Mouse (Mus musculus) Patski (cell line): ENCODE results near the gene Pdcd11. TPM values are rescaled to one million over a fixed set of nuclear protein-coding genes. Genes with fewer than 3 reads are reported as not detected.
"Not testable (repeated sequence)": the region's sequence is repeated elsewhere in the genome, so short reads cannot be mapped to it uniquely, and the experiment has no call there.

Experiments used
- ATAC-seq: fragments of 100-300 bp; one replicate; pipeline ENCODE4 v1.8.0; 2021
- CTCF ChIA-PET: fragments of 350-600 bp; sonication (Branson Sonifier 250); formaldehyde crosslinking; loops from one replicate; lab custom pipeline; 2022; ENCODE audit warnings: inconsistent platforms; lab: Charles Lee
- POLR2A ChIA-PET: fragments of 350-600 bp; sonication (Branson Sonifier 250); formaldehyde crosslinking; loops from one replicate; lab custom pipeline; 2022; ENCODE audit warnings: antibody characterized with exemption, inconsistent platforms; lab: Charles Lee
- DNase-seq: peaks from one replicate; pipeline ENCODE4 v3.0.0-alpha.2; 2011; ENCODE audit warnings: low read depth, low spot score
- H3K27me3 ChIP-seq: fragments of 371-371 bp; one replicate; pipeline ENCODE4 v1.5.1; 2021
- CTCF ChIP-seq: fragments of 100-300 bp; IDR thresholded peaks from one replicate; pipeline ENCODE4 v1.5.1; 2021
- in situ Hi-C: fragments of 300-500 bp; cut with MboI; formaldehyde crosslinking; loops from 3 replicates; pipeline ENCODE4 v1.11.1; 2018; ENCODE audit warnings: low pct_unique_long_range_greater_than_20kb, mixed read lengths
- polyA plus RNA-seq: library from polyadenylated mRNA; unstranded; gene quantifications from one replicate; pipeline ENCODE4 v1.2.3, GENCODE M21; 2021

Gene Pdcd11
- polyA plus RNA-seq, 1 experiment from 2014 or later = 29.3 TPM

DNA sequence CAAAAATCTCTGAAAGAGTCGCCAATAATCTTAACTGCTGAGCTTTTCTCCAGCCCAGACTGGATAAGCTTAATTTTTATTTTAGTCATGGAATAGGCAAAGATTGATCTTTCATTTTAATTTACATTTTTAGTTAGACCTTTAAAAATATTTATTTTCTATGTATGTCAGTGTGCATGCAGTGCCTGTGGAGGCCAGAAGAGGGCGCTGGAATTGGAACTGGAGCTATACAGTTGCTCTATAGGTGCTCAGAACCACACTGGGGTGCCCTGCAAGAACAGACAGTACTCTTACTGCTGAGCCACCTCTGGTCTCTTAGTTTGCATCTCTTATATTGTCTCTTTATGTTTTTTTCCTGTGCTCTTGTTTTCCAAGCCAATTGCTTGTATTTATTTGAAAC is 32.2 kb downstream of the Pdcd11 start:
- in situ Hi-C loops = loop anchor here (5.0 kb wide), 1 partner anchor 44 kb away; no protein-coding TSS in a partner anchor
- POLR2A ChIA-PET = interaction anchor here (0.6 kb wide), 1 partner anchor 70 kb away, joined by 4 read pairs; no protein-coding TSS in a partner anchor
- ATAC-seq (no peak), DNase-seq (no peak)
- CTCF ChIA-PET = interaction anchor here (1.0 to 4.6 kb wide), 9 partner anchors 9 to 52 kb away, joined by 3 to 46 read pairs (median 4); no protein-coding TSS in a partner anchor
- no peak for TF ChIP-seq CTCF
- no peaks in the 10 kb centered on the region for H3K27me3 ChIP-seq

DNA sequence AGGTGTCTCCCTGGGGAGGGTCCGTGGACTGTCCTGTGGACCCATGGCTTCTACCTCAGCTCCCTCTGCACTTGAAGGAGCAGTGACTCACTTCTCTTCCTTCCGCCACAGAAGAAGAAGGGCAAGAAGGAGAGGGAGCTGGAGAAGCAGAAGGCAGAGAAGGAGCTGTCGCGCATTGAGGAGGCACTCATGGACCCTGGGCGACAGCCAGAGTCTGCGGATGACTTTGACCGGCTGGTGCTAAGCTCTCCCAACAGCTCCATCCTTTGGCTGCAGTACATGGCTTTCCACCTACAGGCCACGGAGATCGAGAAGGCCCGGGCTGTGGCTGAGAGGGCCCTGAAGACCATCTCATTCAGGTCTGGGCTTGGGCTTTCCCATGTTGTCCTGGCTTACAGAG is 37.6 kb downstream of the Pdcd11 start:
- POLR2A ChIA-PET = no interaction called here
- DNase-seq (no peak), ATAC-seq (no peak)
- no peak for TF ChIP-seq CTCF
- H3K27me3 ChIP-seq = no peaks in the 10 kb centered on the region
- in situ Hi-C loops = no loop called here
- CTCF ChIA-PET = interaction anchor here (1.1 kb wide), 1 partner anchor 39 kb away, joined by 3 read pairs; no protein-coding TSS in a partner anchor

DNA sequence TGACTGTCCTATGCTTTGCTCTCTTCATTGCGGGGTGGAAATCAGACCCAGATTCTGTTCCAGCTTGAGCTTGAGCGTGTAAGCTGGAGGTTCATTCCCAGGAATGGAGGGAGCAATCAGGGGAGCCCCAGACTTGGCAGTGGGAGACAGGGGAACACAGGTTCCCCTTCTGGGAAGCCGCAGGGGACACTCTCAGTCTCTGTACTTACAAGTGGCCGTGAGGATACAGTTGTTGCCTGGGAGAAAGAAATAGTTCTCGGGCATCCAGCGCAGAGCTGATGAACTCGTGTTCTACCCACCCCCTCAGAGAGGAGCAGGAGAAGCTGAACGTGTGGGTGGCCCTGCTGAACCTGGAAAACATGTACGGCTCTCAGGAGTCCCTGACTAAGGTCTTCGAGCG is 38.3 kb downstream of the Pdcd11 start:
- TF ChIP-seq CTCF = no peak
- in situ Hi-C loops = no loop called here
- ChIA-PET POLR2A (no interaction called here), CTCF (interaction anchor here (1.0 to 1.1 kb wide), 2 partner anchors 10 to 38 kb away, joined by 3 read pairs; no protein-coding TSS in a partner anchor)
- H3K27me3 ChIP-seq = no peaks in the 10 kb centered on the region
- no peak for ATAC-seq
- DNase-seq = no peak

DNA sequence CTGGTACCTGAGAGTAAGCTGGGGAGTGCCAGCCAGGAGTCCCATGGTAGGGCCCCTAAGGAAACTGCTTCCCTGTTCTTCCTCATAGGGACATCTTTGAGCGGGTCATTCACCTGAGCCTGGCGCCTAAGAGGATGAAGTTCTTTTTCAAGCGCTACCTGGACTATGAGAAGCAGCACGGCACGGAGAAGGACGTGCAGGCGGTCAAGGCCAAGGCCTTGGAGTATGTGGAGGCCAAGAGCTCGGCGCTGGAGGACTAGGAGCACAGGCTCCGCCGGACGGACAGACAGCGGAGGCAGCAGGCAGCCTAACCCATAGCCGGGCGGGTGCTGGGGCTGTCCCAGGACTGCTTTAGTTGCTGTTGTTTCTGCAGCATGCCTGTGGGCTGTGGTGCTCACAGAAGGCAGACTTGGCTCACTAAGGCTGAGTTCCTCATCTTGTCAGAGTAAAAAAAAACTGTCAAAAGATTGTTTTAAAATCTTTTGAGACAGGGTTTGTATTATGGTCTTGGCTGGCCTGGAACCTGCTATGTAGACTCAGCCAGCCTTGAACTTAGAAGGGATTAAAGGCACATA is 40.1 kb downstream of the Pdcd11 start:
- DNase-seq (no peak), ATAC-seq (no peak)
- ChIA-PET POLR2A (interaction anchor here (0.5 kb wide), 1 partner anchor 140 kb away, joined by 5 read pairs; no protein-coding TSS in a partner anchor), CTCF (interaction anchor here (0.9 to 2.7 kb wide), 3 partner anchors 10 to 38 kb away, joined by 3 to 9 read pairs (median 3); no protein-coding TSS in a partner anchor)
- in situ Hi-C loops = no loop called here
- TF ChIP-seq CTCF = no peak
- H3K27me3 ChIP-seq = no peaks in the 10 kb centered on the region

DNA sequence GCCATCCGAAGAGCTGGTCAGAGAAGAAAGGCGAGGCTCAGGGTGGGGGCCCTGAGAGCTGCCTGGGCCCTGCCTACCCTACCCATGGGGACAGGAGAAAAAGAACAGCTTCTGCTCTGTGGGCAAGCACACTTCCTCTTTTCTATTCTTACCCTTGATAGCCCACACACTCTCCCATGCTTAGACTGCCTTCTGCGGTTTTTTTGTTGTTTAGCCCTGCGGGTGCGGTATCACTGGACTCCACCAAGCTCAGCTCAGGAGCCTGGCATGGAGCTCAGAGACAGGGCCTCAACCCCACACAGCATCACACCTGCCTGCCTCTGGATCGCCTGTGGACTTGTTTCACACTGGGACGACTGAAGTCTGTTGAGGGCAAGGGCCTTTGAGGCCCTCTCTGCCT is 42.6 kb downstream of the Pdcd11 start:
- H3K27me3 ChIP-seq = no peaks in the 10 kb centered on the region
- CTCF ChIA-PET = interaction anchor here (1.6 to 2.8 kb wide), 2 partner anchors 12 to 36 kb away, joined by 5 to 8 read pairs; no protein-coding TSS in a partner anchor
- no peak for DNase-seq
- POLR2A ChIA-PET = no interaction called here
- no peak for ATAC-seq
- no peak for TF ChIP-seq CTCF
- in situ Hi-C loops = no loop called here

DNA sequence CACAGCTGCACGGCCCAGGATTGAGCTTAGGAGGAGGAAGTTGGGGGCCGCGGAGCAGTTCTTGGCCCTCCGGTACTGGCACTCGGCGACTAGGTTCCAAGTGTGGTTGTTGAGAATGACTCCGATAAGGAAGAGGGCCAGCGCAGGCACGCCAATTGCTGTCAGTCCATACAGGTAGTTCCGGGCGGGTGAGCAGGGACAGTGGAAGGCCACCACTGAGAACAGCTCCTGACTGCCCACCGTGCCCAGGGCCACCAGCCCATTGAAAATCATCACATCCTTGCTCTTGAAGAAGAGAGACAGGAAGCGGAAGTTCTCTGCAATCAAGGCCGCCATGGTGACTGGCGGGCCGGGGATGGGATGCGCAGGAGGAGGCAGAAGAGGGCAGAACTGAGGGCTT is 45.0 kb downstream of the Pdcd11 start:
- in situ Hi-C loops = no loop called here
- ATAC-seq (no peak), DNase-seq (no peak)
- ChIA-PET POLR2A (no interaction called here), CTCF (interaction anchor here (0.8 to 2.0 kb wide), 4 partner anchors 8 to 32 kb away, joined by 3 to 6 read pairs (median 3); partner anchors contain the start of gene Calhm1)
- no peak for TF ChIP-seq CTCF
- H3K27me3 ChIP-seq = no peaks in the 10 kb centered on the region

DNA sequence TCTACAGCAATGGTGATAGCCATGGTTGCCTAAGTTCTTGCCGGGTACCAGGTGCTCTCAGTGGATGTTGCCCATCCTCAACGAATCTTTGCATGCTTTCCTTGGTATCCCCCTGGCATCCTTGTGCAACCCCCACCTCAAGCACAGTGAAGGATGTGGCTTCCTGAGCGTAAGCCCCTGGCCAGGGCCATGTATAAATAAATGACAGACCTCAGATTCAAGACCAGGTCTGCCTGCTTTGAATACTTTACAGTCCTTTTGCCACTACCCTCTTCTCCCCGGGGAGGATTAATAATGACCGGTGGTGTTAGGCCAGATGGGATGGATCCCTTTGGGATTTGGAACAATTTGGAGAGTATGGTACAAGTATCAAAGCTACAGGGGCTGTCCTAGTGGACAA is 45.6 kb downstream of the Pdcd11 start:
- CTCF ChIA-PET = interaction anchor here (0.8 to 3.1 kb wide), 2 partner anchors 15 to 33 kb away, joined by 3 to 7 read pairs; no protein-coding TSS in a partner anchor

DNA sequence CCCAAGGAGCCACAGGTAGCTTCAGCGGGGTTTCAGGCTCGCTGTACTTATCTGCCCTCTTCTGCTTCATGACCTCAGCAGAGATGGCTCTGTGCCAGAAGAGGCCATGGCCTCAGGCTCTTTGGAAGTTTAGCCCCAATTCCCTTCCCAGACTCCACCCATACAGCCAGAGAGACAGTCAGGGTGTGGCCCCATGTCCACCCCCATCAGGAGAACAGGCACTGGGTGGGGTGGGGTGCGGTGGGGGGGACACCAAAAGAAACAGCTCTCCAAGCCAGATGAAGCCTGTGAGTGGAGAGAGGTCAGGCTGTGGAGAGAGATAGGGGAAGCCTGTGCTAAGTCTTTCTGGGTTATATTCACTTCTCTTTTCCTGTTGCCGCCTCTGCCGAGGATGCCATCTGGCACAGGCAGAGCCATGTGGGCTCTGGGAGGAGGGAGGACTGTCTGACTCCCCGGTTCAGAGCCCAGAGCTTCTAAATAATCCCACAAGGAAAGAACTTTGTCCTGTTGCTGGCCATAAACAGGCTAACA is 46.5 kb downstream of the Pdcd11 start:
- no peaks in the 10 kb centered on the region for H3K27me3 ChIP-seq
- POLR2A ChIA-PET = no interaction called here
- TF ChIP-seq CTCF = no peak
- ATAC-seq = no peak
- CTCF ChIA-PET = interaction anchor here (1.0 to 3.1 kb wide), 2 partner anchors 29 to 32 kb away, joined by 3 to 7 read pairs; no protein-coding TSS in a partner anchor
- no peak for DNase-seq
- in situ Hi-C loops = no loop called here

More for the DNA sequence above, 45.6 kb downstream of the Pdcd11 start:
- no peaks in the 10 kb centered on the region for H3K27me3 ChIP-seq
- in situ Hi-C loops = no loop called here
- ATAC-seq (no peak), DNase-seq (no peak)
- no peak for TF ChIP-seq CTCF
- POLR2A ChIA-PET = no interaction called here

DNA sequence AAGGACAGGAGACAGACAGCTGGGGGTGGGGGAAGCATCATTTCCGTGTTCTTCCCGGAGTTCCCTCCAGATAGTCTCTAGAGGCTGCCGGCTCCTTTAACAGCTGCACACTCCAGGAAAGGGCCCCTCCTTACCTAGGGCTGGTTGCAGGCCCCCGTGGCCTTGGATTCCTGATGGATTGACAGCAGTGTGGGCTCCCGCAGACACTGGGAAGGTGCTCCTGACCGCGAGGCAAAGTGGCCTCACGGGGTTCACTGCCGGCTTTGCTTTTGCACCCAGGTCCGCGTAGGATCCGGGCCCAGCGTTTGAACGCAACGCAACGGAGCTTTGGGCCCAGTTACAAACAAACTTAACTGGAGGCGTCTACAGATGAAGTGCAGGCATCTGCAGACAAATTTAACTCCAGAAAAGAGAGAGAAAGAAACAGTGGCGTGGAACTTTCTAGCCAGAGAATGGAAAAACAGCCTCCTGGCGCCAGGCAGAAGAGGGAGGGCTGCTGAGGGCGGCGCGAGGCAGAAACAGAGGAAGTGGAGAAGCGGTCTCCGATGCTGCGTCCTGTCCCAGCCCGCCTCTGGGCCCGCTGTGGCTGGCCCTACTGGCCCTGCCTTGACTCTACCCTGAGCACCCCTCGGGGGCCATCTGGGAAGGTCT is 47.3 kb downstream of the Pdcd11 start, which contains the start of gene Calhm2:
Gene Calhm2, minus strand, starts transcription at position 524 of the 651 bp plus-strand sequence.
- POLR2A ChIA-PET = interaction anchor here (0.7 kb wide), 1 partner anchor 85 kb away, joined by 5 read pairs; no protein-coding TSS in a partner anchor
- ATAC-seq (no peak), DNase-seq (no peak)
- no peak for TF ChIP-seq CTCF
- no peaks in the 10 kb centered on the region for H3K27me3 ChIP-seq
- CTCF ChIA-PET = interaction anchor here (1.0 to 3.1 kb wide), 3 partner anchors 16 to 32 kb away, joined by 3 to 7 read pairs (median 3); no protein-coding TSS in a partner anchor
- in situ Hi-C loops = no loop called here

DNA sequence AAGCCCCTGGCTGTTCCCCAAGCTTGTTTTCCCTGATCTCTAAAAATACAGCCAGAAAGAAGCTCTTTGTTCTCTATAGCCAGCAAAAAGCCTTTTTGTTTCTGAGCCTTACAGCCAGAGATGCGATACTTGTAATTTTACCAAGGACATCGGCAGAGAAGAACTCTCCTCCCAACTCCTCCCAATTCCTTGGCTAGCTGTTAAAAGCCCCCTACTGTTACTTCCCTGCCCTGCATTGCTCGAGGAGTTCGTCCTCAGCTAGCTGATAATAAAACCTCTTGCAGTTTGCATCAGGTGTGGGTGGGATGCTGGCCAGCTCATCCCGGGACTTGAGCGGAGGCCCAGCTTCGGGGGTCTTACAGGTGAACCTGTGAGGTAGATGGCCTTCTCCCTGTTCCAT is 49.0 kb downstream of the Pdcd11 start:
- in situ Hi-C loops, ATAC-seq: not testable (repeated sequence)
- POLR2A ChIA-PET = interaction anchor here (0.7 to 1.5 kb wide), 2 partner anchors 15 to 22 kb away, joined by 3 to 4 read pairs; no protein-coding TSS in a partner anchor

More for the DNA sequence above, 49.0 kb downstream of the Pdcd11 start:
- not testable (repeated sequence) for H3K27me3 ChIP-seq, DNase-seq
- CTCF ChIA-PET = interaction anchor here (1.0 to 1.3 kb wide), 3 partner anchors 10 to 29 kb away, joined by 3 read pairs; no protein-coding TSS in a partner anchor
